Mouse (Mus musculus): Measurements from ENCODE around the gene Gm49383.

Gene Gm49383

GRCm38 (mm10) chr12:69204052-69204833 lies 7.3 kb upstream of the Gm49383 start, which contains the start of gene Gm49384:
Gene Gm49384, minus strand, starts transcription at chr12:69204267.
- DNase-seq (ENCODE audit: low read depth in 2 of 2, low spot score in 2 of 2) = no peak

- no peak for DNase-seq (ENCODE audit: low read depth in 2 of 2, low spot score in 2 of 2)
Observed at GRCm38 (mm10) chr12:69198985-69199384, 2.1 kb upstream of the Gm49383 start.

GRCm38 (mm10) chr12:69198164-69198535 lies 1.2 kb upstream of the Gm49383 start, which contains the start of gene Dnaaf2:
Gene Dnaaf2, minus strand, starts transcription at chr12:69198429.
- DNase-seq (ENCODE audit: low read depth in 2 of 2, low spot score in 2 of 2) = peak in 1 of 2 experiments; percentile 55

- DNase-seq (ENCODE audit: low read depth in 2 of 2, low spot score in 2 of 2) = peak; percentile 28 to 35
Observed at GRCm38 (mm10) chr12:69197378-69198163, 667 bp upstream of the Gm49383 start.

GRCm38 (mm10) chr12:69192637-69193036 lies 4.3 kb downstream of the Gm49383 start:
- DNase-seq (ENCODE audit: low read depth in 2 of 2, low spot score in 2 of 2) = no peak

- DNase-seq (ENCODE audit: low read depth in 2 of 2, low spot score in 2 of 2) = no peak
Observed at GRCm38 (mm10) chr12:69191396-69191795, 5.5 kb downstream of the Gm49383 start.

- DNase-seq (ENCODE audit: low read depth in 2 of 2, low spot score in 2 of 2) = peak in 1 of 2 experiments; percentile 36
Observed at GRCm38 (mm10) chr12:69190522-69190921, 6.4 kb downstream of the Gm49383 start.

GRCm38 (mm10) chr12:69190074-69190473 lies 6.8 kb downstream of the Gm49383 start:
- no peak for DNase-seq (ENCODE audit: low read depth in 2 of 2, low spot score in 2 of 2)

GRCm38 (mm10) chr12:69186811-69187471 lies 10.0 kb downstream of the Gm49383 start:
- no peak for DNase-seq (ENCODE audit: low read depth in 2 of 2, low spot score in 2 of 2)

GRCm38 (mm10) chr12:69185371-69185770 lies 11.5 kb downstream of the Gm49383 start:
- DNase-seq (ENCODE audit: low read depth in 2 of 2, low spot score in 2 of 2) = no peak

GRCm38 (mm10) chr12:69184342-69185295 lies 12.3 kb downstream of the Gm49383 start:
- peak in 1 of 2 experiments; percentile 16 for DNase-seq (ENCODE audit: low read depth in 2 of 2, low spot score in 2 of 2)

GRCm38 (mm10) chr12:69183583-69184308 lies 13.2 kb downstream of the Gm49383 start, which contains the start of the genes Rpl36al and Mgat2:
Gene Rpl36al, minus strand, starts transcription at chr12:69184083.
Gene Mgat2, plus strand, starts transcription at chr12:69184157.
- peak; percentile 91 to 93 for DNase-seq (ENCODE audit: low read depth in 2 of 2, low spot score in 2 of 2)

- no peak for DNase-seq (ENCODE audit: low read depth in 2 of 2, low spot score in 2 of 2)
Observed at GRCm38 (mm10) chr12:69181800-69182199, 15.1 kb downstream of the Gm49383 start.

GRCm38 (mm10) chr12:69179371-69179770 lies 17.5 kb downstream of the Gm49383 start:
- DNase-seq (ENCODE audit: low read depth in 2 of 2, low spot score in 2 of 2) = no peak

- no peak for DNase-seq (ENCODE audit: low read depth in 2 of 2, low spot score in 2 of 2)
Observed at GRCm38 (mm10) chr12:69177526-69177925, 19.4 kb downstream of the Gm49383 start.

- no peak for DNase-seq (ENCODE audit: low read depth in 2 of 2, low spot score in 2 of 2)
Observed at GRCm38 (mm10) chr12:69175975-69176374, 20.9 kb downstream of the Gm49383 start.

- DNase-seq (ENCODE audit: low read depth in 2 of 2, low spot score in 2 of 2) = no peak
Observed at GRCm38 (mm10) chr12:69171307-69171706, 25.6 kb downstream of the Gm49383 start.

- DNase-seq (ENCODE audit: low read depth in 2 of 2, low spot score in 2 of 2) = peak; percentile 85 to 89
Observed at GRCm38 (mm10) chr12:69168461-69169106, 28.3 kb downstream of the Gm49383 start, which contains the start of gene Lrr1. Gene Lrr1, plus strand, starts transcription at chr12:69168814.

All from CD8-positive naive resting alpha-beta T cell, adult 2 months (primary cell).